Mouse (Mus musculus) left cerebral cortex, adult 11 months (tissue): Measurements from ENCODE around the gene Tiam1.

Source experiments
- DNase-seq: peaks from one replicate; pipeline ENCODE4 v3.0.0; 2022; ENCODE audit warnings: low spot score

The Tiam1 gene

GRCm38 (mm10) chr16:89796566-89796965 lies 347.0 kb downstream of the Tiam1 start:
- no peak for DNase-seq

DNA sequence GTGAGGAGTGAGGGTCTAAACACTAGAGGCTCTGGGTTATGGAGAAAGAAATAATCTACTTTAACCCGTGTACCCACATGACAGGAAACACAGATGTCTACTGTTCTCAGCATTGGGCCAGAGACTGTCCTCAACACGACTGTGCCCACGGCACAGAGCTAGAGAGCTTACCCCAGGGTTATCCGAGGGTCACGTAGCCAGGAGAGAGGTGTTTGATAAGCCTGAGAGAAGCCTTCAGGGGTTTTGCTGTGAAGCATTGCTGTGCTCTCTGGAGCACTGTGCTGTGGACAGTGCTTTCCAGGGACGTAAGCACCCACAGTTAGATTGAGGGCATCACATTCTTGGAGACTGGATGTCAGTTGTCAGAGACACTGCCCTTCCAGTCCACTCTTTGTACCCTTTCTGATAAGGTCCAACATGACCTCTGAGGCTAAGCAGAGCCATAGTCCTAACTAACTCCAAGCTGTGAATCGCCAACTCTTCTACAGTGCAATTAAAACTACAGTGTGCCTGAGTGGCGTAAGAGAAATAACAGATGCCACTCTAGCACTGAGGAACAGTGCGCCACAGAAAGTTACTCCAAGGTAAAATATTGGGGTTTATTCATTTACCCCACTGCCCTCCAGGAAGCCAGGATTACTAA lies 353.7 kb downstream of the Tiam1 start:
- DNase-seq: no peak

DNA sequence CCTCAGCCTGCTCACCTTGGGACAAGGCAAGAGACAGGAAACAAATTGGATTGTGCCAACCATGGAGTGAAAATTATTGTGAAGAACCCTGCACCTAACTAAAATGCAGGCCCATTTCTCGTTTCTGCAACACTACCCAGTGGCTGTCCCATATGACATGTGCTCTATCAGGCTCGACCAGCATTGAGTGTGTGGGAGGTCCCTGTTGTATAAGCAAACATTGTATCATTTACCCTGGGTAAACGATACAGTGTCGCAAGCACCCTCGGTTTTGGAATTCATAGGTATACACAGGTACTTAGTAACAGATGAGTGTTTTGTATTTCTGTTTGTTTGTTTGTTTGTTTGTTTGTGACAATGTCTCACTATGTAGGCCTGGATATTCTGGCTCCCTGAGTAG lies 357.8 kb downstream of the Tiam1 start:
- no peak for DNase-seq

DNA sequence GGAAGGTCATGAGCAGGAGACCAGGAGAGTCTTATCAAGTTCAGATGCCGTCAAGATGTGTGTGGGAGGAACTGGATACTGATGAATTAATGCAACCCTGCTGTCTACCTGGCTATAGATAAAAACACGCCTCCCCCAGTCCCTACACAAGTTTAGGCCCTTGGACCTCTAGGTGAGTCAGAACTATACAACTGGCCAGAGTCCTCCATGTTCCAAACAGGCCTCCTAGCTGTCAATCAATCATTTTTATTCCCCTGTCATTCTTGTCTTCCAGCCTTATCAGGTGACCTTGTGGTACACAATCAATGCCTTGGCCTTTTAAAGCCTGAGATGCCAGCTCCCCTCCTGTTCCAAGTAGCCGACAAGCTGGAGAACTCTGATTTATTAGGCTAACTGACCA lies 363.9 kb downstream of the Tiam1 start:
- DNase-seq: no peak

GRCm38 (mm10) chr16:89777450-89777849 lies 366.1 kb downstream of the Tiam1 start:
- no peak for DNase-seq

DNA sequence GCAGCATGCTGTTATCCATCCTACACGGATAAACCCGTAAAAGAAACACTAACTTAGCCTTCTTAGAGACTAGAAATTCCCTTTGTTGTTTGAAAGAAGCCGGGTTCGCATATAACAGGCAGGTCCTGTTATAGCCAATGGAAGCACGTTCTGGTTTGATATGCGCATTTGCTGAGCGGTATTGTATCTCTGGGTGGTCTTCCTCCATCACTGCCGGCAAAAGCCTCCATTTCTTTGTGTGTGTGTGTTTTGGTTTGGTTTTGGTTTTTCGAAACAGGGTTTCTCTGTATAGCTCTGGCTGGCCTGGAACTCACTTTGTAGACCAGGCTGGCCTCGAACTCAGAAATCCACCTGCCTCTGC lies 369.0 kb downstream of the Tiam1 start:
- no peak for DNase-seq

DNA sequence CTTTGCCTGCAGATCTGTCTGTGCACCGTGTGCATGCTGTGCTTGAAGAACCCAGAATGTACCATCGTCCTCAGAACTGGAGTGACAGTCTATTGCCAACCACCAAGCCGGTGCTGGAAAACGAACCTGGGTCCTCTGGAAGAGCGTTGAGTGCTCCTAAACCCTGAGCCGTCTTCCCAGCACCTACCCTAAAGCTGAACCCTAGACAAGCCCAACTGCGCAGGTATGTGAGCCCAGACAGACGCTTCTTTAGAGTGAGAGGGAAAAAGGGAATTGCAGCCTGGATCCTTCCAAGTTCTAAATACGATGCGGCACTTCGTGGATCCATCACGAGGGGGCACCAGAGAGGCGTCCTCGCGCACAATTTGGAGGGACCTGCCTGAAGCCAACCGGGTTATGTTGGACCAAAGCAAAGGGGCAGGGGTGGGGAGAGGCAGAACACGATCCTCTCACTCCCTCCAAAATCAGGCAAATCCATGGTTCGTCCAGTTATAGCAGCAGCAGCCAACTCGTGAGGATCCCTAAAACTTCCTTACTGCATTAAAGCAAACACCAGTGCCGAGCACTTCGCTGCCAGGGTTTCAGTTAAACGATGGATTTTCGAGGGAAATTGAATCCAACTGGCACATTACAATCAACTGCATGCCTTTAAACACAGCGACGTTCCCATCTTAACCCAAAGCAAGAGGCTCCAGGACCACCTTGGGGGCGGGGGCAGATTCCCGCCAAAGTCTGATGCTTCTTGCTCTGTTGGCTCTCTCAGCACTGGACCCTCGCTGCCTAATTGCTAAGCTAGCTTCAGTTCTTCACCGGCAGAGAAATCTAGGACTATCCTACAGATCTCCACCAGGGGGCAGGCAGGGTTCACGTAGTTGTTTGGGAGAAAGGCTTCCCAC lies 369.7 kb downstream of the Tiam1 start:
- peak; percentile 87 for DNase-seq

DNA sequence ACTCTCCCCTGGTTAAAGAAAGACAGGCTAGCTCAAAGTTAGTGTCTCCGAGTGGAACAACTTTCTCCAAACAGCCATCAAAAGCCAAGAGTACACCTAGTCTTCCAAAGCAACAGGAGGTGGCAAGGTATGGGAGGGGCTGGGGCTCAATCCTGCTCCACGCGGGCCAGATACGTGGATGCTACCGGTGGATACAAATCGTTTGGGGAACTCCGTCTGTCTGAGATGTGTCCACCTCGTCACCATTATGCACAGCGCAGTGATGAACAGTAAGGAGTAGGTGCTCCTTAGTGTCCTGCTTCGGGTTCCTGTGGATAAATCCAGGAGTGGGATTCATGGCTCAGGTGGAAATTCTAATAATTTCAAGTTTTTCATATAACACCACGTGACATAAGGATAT lies 377.6 kb downstream of the Tiam1 start:
- DNase-seq: no peak

DNA sequence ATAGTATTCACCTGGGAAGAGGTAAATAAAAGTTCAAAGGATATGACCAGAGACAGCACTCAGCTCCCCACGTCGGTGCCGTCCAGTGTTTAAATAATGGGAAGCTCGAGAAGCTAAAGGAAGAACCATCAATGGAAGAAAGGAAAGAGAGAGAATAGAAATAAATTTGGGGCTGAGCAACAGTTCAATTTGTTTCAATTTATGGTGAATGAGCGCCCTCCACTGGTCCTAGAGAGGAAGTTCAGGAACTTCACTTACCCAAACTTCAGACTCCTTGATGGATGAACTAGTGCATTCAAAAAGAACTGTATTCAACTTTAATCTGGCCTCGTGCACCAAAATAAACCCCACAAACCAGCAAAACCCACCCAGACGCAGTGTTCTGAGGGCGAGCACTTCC lies 378.1 kb downstream of the Tiam1 start:
- no peak for DNase-seq

- DNase-seq: no peak
Measured at GRCm38 (mm10) chr16:89763812-89764211, 379.8 kb downstream of the Tiam1 start.

DNA sequence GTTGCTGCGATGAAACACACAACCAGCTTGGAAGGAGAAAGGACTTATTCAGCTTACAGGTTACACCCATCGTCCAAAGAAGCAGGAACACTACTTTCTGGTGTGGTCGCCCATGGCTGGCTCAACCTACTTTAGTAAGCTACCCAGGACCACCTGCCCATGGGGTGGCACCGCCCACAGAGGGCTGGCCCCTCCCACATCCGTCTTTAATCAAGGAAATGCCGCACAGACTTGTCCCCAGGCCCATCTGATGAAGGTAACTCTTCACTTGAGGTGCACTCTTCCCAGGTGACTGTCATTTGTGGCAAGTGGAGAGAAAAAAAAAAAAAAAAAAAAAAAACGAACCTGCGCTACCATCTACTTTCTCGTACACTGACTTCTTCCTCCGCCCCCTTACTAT lies 381.0 kb downstream of the Tiam1 start:
- DNase-seq: no peak

GRCm38 (mm10) chr16:89762096-89762495 lies 381.5 kb downstream of the Tiam1 start:
- no peak for DNase-seq

DNA sequence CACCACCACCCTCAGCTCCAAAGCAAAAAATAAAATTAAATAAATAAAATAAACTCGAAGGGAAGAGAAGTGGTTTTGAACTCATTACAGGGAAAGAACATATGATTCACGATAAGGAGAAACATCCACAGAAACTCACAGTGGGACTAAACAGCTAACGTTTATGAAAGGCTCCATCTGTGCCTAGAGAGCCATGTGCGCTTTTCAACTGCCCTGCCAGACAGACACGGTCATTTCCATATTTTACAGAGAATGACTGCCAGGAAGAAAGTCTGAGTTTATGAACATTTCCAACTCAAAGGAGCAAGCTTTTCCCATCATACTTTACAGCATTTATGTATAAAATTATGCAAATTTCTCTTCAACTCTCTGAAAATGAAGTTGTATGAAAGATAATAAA lies 386.2 kb downstream of the Tiam1 start:
- no peak for DNase-seq

- DNase-seq: no peak
Measured at GRCm38 (mm10) chr16:89754709-89755108, 388.9 kb downstream of the Tiam1 start.

DNA sequence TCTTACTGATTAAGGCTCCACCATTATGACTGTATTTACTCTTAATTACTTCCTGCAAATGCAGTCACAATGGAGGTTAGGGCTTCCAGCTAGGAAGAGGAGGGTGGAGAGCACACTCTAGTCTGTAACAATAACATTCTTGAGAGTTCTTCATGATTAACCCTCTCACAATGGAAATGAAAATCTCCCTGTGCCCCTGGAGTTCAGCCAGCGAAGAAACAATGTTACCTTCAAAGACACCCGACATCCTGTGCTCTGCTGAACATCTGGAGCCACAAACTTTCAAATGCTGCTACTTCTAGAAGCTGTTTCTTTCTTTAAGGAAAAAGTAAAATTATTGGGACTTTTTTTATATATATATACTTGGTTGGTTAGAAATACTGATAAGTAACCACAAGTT lies 395.7 kb downstream of the Tiam1 start:
- DNase-seq: no peak

DNA sequence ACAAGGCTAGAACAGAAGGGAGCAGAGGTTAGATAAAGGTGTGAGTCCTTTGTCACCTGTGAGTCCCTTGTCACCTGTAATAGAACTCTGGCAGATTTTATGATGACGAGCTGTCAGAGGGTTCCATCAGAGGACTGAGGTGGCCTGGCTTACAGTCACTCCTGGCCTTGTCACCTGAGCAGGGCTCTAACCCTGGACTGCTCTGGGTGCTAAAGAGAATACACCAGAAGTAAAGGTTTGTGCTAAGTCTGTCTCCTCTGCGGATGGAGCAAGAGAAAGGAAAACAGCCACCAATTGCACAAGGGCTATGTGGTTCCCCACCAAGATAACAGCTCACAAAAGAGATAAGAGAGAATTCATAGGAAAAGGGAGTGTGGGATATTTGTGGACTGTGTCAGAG lies 404.0 kb downstream of the Tiam1 start:
- no peak for DNase-seq

GRCm38 (mm10) chr16:89738963-89739362 lies 404.6 kb downstream of the Tiam1 start:
- DNase-seq: no peak
